Mouse (Mus musculus) CH12.LX (cell line): ENCODE results near the gene Irak1bp1. TPM values are rescaled to one million over a fixed set of nuclear protein-coding genes. Genes with fewer than 3 reads are reported as not detected.

ENCODE experiments used
- DNase-seq: peaks from one replicate; pipeline ENCODE4 v3.0.0-alpha.2; 2013; ENCODE audit errors: extremely low read depth
- H3K27ac ChIP-seq: 2 replicates; pipeline ENCODE4 v1.5.1; 2012; ENCODE audit warnings: low read depth, mild to moderate bottlenecking, control low read depth, moderate library complexity; ENCODE audit not compliant: insufficient read depth
- H3K27me3 ChIP-seq: replicated peaks from 2 replicates; pipeline ENCODE3; 2012; ENCODE audit warnings: inconsistent platforms
- H3K36me3 ChIP-seq, 2 experiments: replicated peaks in 1 of 2; 2 replicates each; pipeline versions ENCODE3 to v1.6.1; 2012; ENCODE audit warnings: inconsistent platforms in 1 of 2, low read length in 1 of 2, mild to moderate bottlenecking in 1 of 2, mixed read lengths in 1 of 2, moderate library complexity in 1 of 2; ENCODE audit not compliant: control insufficient read depth in 1 of 2, insufficient read depth in 1 of 2
- H3K4me1 ChIP-seq, 2 experiments: 2 replicates each; pipeline ENCODE4 v1.6.1; 2012; ENCODE audit warnings: inconsistent platforms in 1 of 2, moderate library complexity in 1 of 2; ENCODE audit not compliant: insufficient read depth in 2 of 2, control insufficient read depth in 1 of 2
- H3K4me2 ChIP-seq: 2 replicates; pipeline ENCODE4 v1.6.1; 2012; ENCODE audit warnings: low read depth, mild to moderate bottlenecking, control low read depth; ENCODE audit not compliant: poor library complexity, insufficient read depth, severe bottlenecking
- H3K4me3 ChIP-seq, 3 experiments: fragments of 150-350 bp in 1 of 3; sonication (generic) in 1 of 3; replicated peaks in 1 of 3; 2 replicates each; pipeline versions ENCODE3 to v1.5.1; 2011 to 2012; ENCODE audit warnings: low read depth in 2 of 3, low read length in 2 of 3, mild to moderate bottlenecking in 2 of 3, moderate library complexity in 2 of 3, control low read depth in 1 of 3, improper control_type of control experiment in 1 of 3, inconsistent platforms in 1 of 3, mixed read lengths in 1 of 3; ENCODE audit not compliant: poor library complexity in 1 of 3
- H3K79me2 ChIP-seq: replicated peaks from 2 replicates; pipeline ENCODE4 v1.6.1; 2012; ENCODE audit warnings: mild to moderate bottlenecking, moderate library complexity; ENCODE audit not compliant: control insufficient read depth, poor library complexity, insufficient read depth, severe bottlenecking; ENCODE audit errors: extremely low read depth
- H3K9ac ChIP-seq: 2 replicates; pipeline ENCODE4 v1.6.1; 2012; ENCODE audit warnings: low read depth, mild to moderate bottlenecking, control low read depth, moderate library complexity; ENCODE audit not compliant: insufficient read depth
- H3K9me3 ChIP-seq: replicated peaks from 2 replicates; pipeline ENCODE3; 2012; ENCODE audit warnings: low read length, inconsistent platforms, mixed read lengths
- CHD1 ChIP-seq: IDR thresholded peaks from 2 replicates; pipeline ENCODE4 v1.6.1; 2012; ENCODE audit warnings: low read depth, low read length, improper control_type of control experiment, inconsistent platforms
- CHD2 ChIP-seq: IDR thresholded peaks from 2 replicates; pipeline ENCODE4 v1.6.1; 2011; ENCODE audit warnings: low read length, improper control_type of control experiment
- E2F4 ChIP-seq: IDR thresholded peaks from 2 replicates; pipeline ENCODE4 v1.6.1; 2011; ENCODE audit warnings: low read depth, low read length, improper control_type of control experiment; ENCODE audit not compliant: insufficient replicate concordance
- ELF1 ChIP-seq: IDR thresholded peaks from 2 replicates; pipeline ENCODE4 v1.6.1; 2014; ENCODE audit warnings: low read depth, mild to moderate bottlenecking, inconsistent platforms, low read length, improper control_type of control experiment
- EP300 ChIP-seq: IDR thresholded peaks from 2 replicates; pipeline ENCODE4 v1.6.1; 2011; ENCODE audit warnings: low read length, improper control_type of control experiment
- ETS1 ChIP-seq: conservative IDR thresholded peaks from 2 replicates; pipeline ENCODE4 v1.6.1; 2012; ENCODE audit warnings: low read depth, mild to moderate bottlenecking, inconsistent platforms, low read length, improper control_type of control experiment, moderate library complexity
- GABPA ChIP-seq: IDR thresholded peaks from 2 replicates; pipeline ENCODE4 v1.6.1; 2012; ENCODE audit warnings: low read depth, low read length, improper control_type of control experiment, inconsistent platforms; ENCODE audit not compliant: insufficient replicate concordance
- HCFC1 ChIP-seq: IDR thresholded peaks from 2 replicates; pipeline ENCODE4 v1.6.1; 2012; ENCODE audit warnings: low read depth, mild to moderate bottlenecking, inconsistent platforms, low read length, improper control_type of control experiment
- IRF4 ChIP-seq: IDR thresholded peaks from 2 replicates; pipeline ENCODE4 v1.6.1; 2014; ENCODE audit warnings: low read depth, mild to moderate bottlenecking, inconsistent platforms, low read length, improper control_type of control experiment
- JUN ChIP-seq: IDR thresholded peaks from 2 replicates; pipeline ENCODE4 v1.6.1; 2011; ENCODE audit warnings: low read depth, mild to moderate bottlenecking, low read length, improper control_type of control experiment, moderate library complexity; ENCODE audit not compliant: insufficient read depth
- JUND ChIP-seq: conservative IDR thresholded peaks from 2 replicates; pipeline ENCODE4 v1.6.1; 2011; ENCODE audit warnings: low read depth, low read length, improper control_type of control experiment
- KAT2A ChIP-seq: IDR thresholded peaks from 2 replicates; pipeline ENCODE4 v1.6.1; 2012; ENCODE audit warnings: low read length, improper control_type of control experiment, inconsistent platforms; ENCODE audit not compliant: insufficient replicate concordance
- MAX ChIP-seq: IDR thresholded peaks from 2 replicates; pipeline ENCODE4 v1.6.1; 2011; ENCODE audit warnings: low read length, improper control_type of control experiment
- MXI1 ChIP-seq: IDR thresholded peaks from 2 replicates; pipeline ENCODE4 v1.6.1; 2011; ENCODE audit warnings: mild to moderate bottlenecking, low read depth, low read length, improper control_type of control experiment
- NELFE ChIP-seq: IDR thresholded peaks from 2 replicates; pipeline ENCODE4 v1.6.1; 2011; ENCODE audit warnings: low read depth, low read length, improper control_type of control experiment
- PAX5 ChIP-seq: IDR thresholded peaks from 2 replicates; pipeline ENCODE4 v1.6.1; 2012; ENCODE audit warnings: low read length, inconsistent platforms, mixed read lengths
- SIN3A ChIP-seq: IDR thresholded peaks from 2 replicates; pipeline ENCODE4 v1.6.1; 2012; ENCODE audit warnings: low read length, improper control_type of control experiment, inconsistent platforms
- SMC3 ChIP-seq: IDR thresholded peaks from 2 replicates; pipeline ENCODE4 v1.6.1; 2011; ENCODE audit warnings: low read depth, low read length, improper control_type of control experiment
- TBP ChIP-seq: conservative IDR thresholded peaks from 2 replicates; pipeline ENCODE4 v1.6.1; 2011; ENCODE audit warnings: low read depth, low read length, improper control_type of control experiment
- TCF12 ChIP-seq: IDR thresholded peaks from 2 replicates; pipeline ENCODE4 v1.6.1; 2014; ENCODE audit warnings: low read depth, mild to moderate bottlenecking, inconsistent platforms, low read length, improper control_type of control experiment
- ZNF384 ChIP-seq: IDR thresholded peaks from 2 replicates; pipeline ENCODE4 v1.6.1; 2012; ENCODE audit warnings: low read depth, low read length, improper control_type of control experiment, inconsistent platforms
- dilution Hi-C: fragments of 300-500 bp; cut with MboI; formaldehyde crosslinking; loops from 2 replicates; pipeline ENCODE4 v1.14.3; 2020; ENCODE audit warnings: low sequenced_read_pairs; ENCODE audit not compliant: extremely low pct_unique_long_range_greater_than_20kb, extremely low pct_ligation_motif_present
- in situ Hi-C: fragments of 300-500 bp; cut with MboI; formaldehyde crosslinking; loops from 3 replicates; pipeline ENCODE4 v1.14.3; 2019; ENCODE audit warnings: low sequenced_read_pairs, low pct_ligation_motif_present, low pct_unique_long_range_greater_than_20kb, mixed read lengths
- polyA plus RNA-seq: library from polyadenylated mRNA; unstranded; fragments of >175 nt; gene quantifications from 2 replicates; pipeline ENCODE4 v1.2.1, GENCODE M21; 2012; ENCODE audit warnings: low read depth; ENCODE audit not compliant: insufficient read length
- total RNA-seq, 2 experiments: library from RNA; depleted of rRNA; stranded (reverse); fragments of 300-350 nt in 1 of 2; fragments of >200 nt in 1 of 2; gene quantifications; 2 replicates each; pipeline ENCODE4 v1.2.3; 2012 to 2014

Gene Irak1bp1
- total and polyA plus RNA-seq, 3 experiments, result 16.3 to 44.2 (median 31.4) TPM

GRCm38 (mm10) chr9:82877078-82877477 lies 47.7 kb downstream of the Irak1bp1 start:
- Histone ChIP-seq H3K36me3 (peaks cover 45 to 82% of the 10 kb centered on the region in 2 experiments), H3K4me3 (no peak overlapping the region), H3K27me3 (no peaks in the 10 kb centered on the region), H3K79me2 (0 out of 2 replicates have a peak, but pooled peaks cover 3% of the 10 kb centered on the region), H3K9me3 (no peaks in the 10 kb centered on the region), H3K9ac (no peak overlapping the region), H3K4me2 (no peak overlapping the region), H3K27ac (no peak overlapping the region), H3K4me1 (peaks cover 0 to under 1% of the 10 kb centered on the region in 2 experiments; a peak in 1 of 4 replicates)
- dilution Hi-C loops (no loop called here), in situ Hi-C loops (no loop called here)
- no peak for TF ChIP-seq TBP
- no peak for TF ChIP-seq JUND
- TF ChIP-seq KAT2A, result no peak
- TF ChIP-seq ZNF384, result no peak
- TF ChIP-seq TCF12, result no peak
- no peak for TF ChIP-seq CHD1
- no peak for TF ChIP-seq CHD2
- no peak for TF ChIP-seq ETS1
- no peak for TF ChIP-seq MAX
- TF ChIP-seq NELFE, result no peak
- DNase-seq, result no peak

- no peak for TF ChIP-seq HCFC1
- no peak for TF ChIP-seq ELF1
- H3K9ac ChIP-seq, result no peak overlapping the region
- no peak overlapping the region for H3K27ac ChIP-seq
- H3K79me2 ChIP-seq, result no peaks in the 10 kb centered on the region
- in situ Hi-C loops (no loop called here), dilution Hi-C loops (no loop called here)
- H3K27me3 ChIP-seq, result no peaks in the 10 kb centered on the region
- no peaks in the 10 kb centered on the region for H3K4me1 ChIP-seq
- peak; percentile 9 for DNase-seq
- H3K4me2 ChIP-seq, result no peak overlapping the region
- H3K4me3 ChIP-seq, result no peak overlapping the region
- H3K9me3 ChIP-seq, result no peaks in the 10 kb centered on the region
- peaks cover 36 to 75% of the 10 kb centered on the region in 2 experiments for H3K36me3 ChIP-seq
Observed at GRCm38 (mm10) chr9:82884177-82884576, 54.8 kb downstream of the Irak1bp1 start.

- in situ Hi-C loops (no loop called here), dilution Hi-C loops (no loop called here)
- DNase-seq, result no peak
- Histone ChIP-seq H3K4me2 (no peak overlapping the region), H3K9ac (no peak overlapping the region), H3K4me1 (no peaks in the 10 kb centered on the region), H3K4me3 (no peak overlapping the region), H3K36me3 (peaks cover 25 to 68% of the 10 kb centered on the region in 2 experiments), H3K27ac (no peak overlapping the region), H3K79me2 (no peaks in the 10 kb centered on the region), H3K27me3 (no peaks in the 10 kb centered on the region), H3K9me3 (no peaks in the 10 kb centered on the region)
- TF ChIP-seq JUN (no peak), SMC3 (no peak), SIN3A (no peak), GABPA (no peak), PAX5 (no peak), IRF4 (peak; percentile 59; the same call in 1 of the 2 replicates), MXI1 (no peak), EP300 (peak; percentile 65), E2F4 (no peak), TCF12 (no peak)
Observed at GRCm38 (mm10) chr9:82888645-82889044, 59.3 kb downstream of the Irak1bp1 start.
